Mouse (Mus musculus) frontal cortex, postnatal 14 days (tissue): Measurements from ENCODE around the gene Med21.

Experiments used
- DNase-seq, 2 experiments: peaks; one replicate each; pipeline ENCODE4 v3.0.0; 2022; ENCODE audit warnings: low spot score in 2 of 2

The Med21 gene

GRCm38 (mm10) chr6:146678136-146679070, 36.1 kb downstream of the Med21 start:
- DNase-seq: no peak

- no peak for DNase-seq
Measured at GRCm38 (mm10) chr6:146683881-146684280, 41.5 kb downstream of the Med21 start.

GRCm38 (mm10) chr6:146685781-146686308, 43.5 kb downstream of the Med21 start:
- DNase-seq: no peak

GRCm38 (mm10) chr6:146686463-146687196, 44.3 kb downstream of the Med21 start:
- DNase-seq: no peak

- DNase-seq: no peak
Measured at GRCm38 (mm10) chr6:146688010-146688409, 45.7 kb downstream of the Med21 start.

GRCm38 (mm10) chr6:146688861-146689260, 46.5 kb downstream of the Med21 start:
- no peak for DNase-seq

GRCm38 (mm10) chr6:146697767-146698166, 55.4 kb downstream of the Med21 start:
- DNase-seq: no peak

GRCm38 (mm10) chr6:146698376-146698775, 56.0 kb downstream of the Med21 start:
- no peak for DNase-seq
